Mouse (Mus musculus) embryonic facial prominence, embryonic 13.5 days (tissue): ENCODE results near the gene Plau. TPM values are rescaled to one million over a fixed set of nuclear protein-coding genes. Genes with fewer than 3 reads are reported as not detected.

Experiments
- ATAC-seq: fragments of 200-750 bp; cut with Nextera tagmentation; 2 replicates; pipeline ENCODE4 v1.8.0; 2017; ENCODE audit warnings: low read depth; ENCODE audit not compliant: insufficient number of reproducible peaks, insufficient read depth, low FRiP score, low TSS enrichment
- H3K27ac ChIP-seq: fragments of 300-500 bp; sonication (generic); 2 replicates; pipeline ENCODE4 v1.5.1; 2015; ENCODE audit warnings: moderate library complexity, mild to moderate bottlenecking, inconsistent platforms
- H3K27me3 ChIP-seq: fragments of 300-500 bp; sonication (generic); 2 replicates; pipeline ENCODE4 v1.6.1; 2015; ENCODE audit warnings: mild to moderate bottlenecking, inconsistent platforms
- H3K36me3 ChIP-seq: fragments of 300-500 bp; sonication (generic); 2 replicates; pipeline ENCODE4 v1.6.1; 2015; ENCODE audit warnings: mild to moderate bottlenecking, inconsistent platforms
- H3K4me1 ChIP-seq: fragments of 300-500 bp; sonication (generic); 2 replicates; pipeline ENCODE4 v1.6.1; 2015; ENCODE audit warnings: inconsistent platforms
- H3K4me2 ChIP-seq: fragments of 300-500 bp; sonication (generic); 2 replicates; pipeline ENCODE4 v1.6.1; 2015; ENCODE audit warnings: moderate library complexity, mild to moderate bottlenecking, inconsistent platforms
- H3K4me3 ChIP-seq: fragments of 300-500 bp; sonication (generic); 2 replicates; pipeline ENCODE4 v1.5.1; 2015; ENCODE audit warnings: mild to moderate bottlenecking, inconsistent platforms
- H3K9ac ChIP-seq: fragments of 300-500 bp; sonication (generic); 2 replicates; pipeline ENCODE4 v1.6.1; 2015; ENCODE audit warnings: mild to moderate bottlenecking, inconsistent platforms
- H3K9me3 ChIP-seq: fragments of 300-500 bp; sonication (generic); 2 replicates; pipeline ENCODE4 v1.6.1; 2016; ENCODE audit warnings: inconsistent platforms
- WGBS: fragments of 180-500 bp; shearing (Covaris S2); methylation state at CpG from one replicate; pipeline ENCODE4 v1.1.7; 2015; ENCODE audit warnings: mixed read lengths; 5-methylcytosine and 5-hydroxymethylcytosine counted together
- polyA plus RNA-seq: library from polyadenylated mRNA; unstranded; fragments of >200 nt; fragmentation: Nextera tagmentation; extraction: Ambion mirVana; gene quantifications from 2 replicates; pipeline ENCODE4 v1.2.1, GENCODE M21; 2015

The Plau gene
- polyA plus RNA-seq, 1 experiment from 2014 or later = 2.3 TPM

DNA sequence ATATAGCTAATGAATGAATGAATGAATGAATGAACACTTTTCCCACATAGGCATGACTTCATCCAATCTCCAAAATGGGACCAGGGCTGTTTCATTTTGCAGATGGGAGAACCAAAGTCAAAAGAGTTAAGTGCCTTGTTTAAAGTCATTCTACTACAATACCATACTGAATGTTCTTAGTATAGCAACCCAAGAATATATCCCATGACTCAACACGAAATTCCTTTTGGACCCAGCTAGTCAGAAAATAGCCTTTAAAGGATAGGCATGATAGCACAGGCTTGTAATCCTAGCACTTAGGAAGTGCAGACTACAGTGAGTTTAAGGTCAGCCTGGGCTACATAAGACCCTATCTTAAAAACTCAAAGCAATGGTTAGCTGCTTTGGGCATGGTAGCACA is 4.5 kb upstream of the Plau start:
- Histone ChIP-seq H3K9ac (no peak overlapping the region), H3K4me2 (no peak overlapping the region), H3K27me3 (no peaks in the 10 kb centered on the region), H3K9me3 (no peaks in the 10 kb centered on the region), H3K36me3 (no peaks in the 10 kb centered on the region), H3K4me3 (no peak overlapping the region), H3K27ac (no peak overlapping the region), H3K4me1 (peaks cover 6% of the 10 kb centered on the region)
- ATAC-seq = no peak
- WGBS = 60% methylated on average over 1 of the region's 1 CpGs

DNA sequence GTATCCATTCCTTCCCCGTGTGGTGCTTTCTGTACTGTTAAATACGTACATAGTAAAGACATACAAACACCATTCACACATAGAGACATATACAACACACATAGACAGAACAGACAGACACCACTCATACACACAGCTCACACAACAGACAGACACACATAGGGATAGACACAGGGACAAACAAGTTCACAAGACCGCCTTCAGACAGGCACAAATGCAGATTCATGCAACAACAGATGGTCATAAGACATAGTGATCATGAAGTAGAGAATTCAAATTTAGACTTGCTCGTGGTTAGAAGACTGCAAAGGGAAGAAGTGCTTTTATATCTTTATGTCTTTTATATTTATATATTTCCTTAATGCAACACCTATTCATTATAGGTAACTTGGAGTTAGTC is 2.9 kb upstream of the Plau start:
- ATAC-seq = no peak
- WGBS = 82% methylated on average over 4 of the region's 4 CpGs

DNA sequence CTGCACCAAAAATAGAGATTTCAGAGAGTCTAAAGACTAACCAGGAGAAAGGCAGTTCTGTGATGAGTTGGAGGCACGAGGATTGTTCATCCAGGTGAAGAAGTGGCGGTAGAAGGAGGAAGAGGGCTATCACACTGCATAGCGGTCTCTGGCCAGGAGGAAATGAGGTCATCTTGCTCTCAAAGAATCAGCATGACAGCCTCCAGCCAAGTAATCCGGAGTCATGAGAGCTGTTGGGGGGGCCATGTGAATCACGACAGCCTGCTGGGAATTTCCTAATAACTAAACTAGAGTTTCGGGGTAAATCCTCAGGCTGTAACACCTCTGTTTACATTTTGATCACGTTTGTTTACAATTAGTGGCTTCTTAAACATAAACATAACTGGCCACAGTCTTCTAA is 2.3 kb upstream of the Plau start:
- ATAC-seq = no peak
- H3K36me3 ChIP-seq = no peaks in the 10 kb centered on the region
- H3K27me3 ChIP-seq = no peaks in the 10 kb centered on the region
- H3K9me3 ChIP-seq = no peaks in the 10 kb centered on the region
- peaks cover 9% of the 10 kb centered on the region for H3K4me1 ChIP-seq
- WGBS = 61% methylated on average over 7 of the region's 7 CpGs
- no peak overlapping the region for H3K9ac ChIP-seq
- H3K27ac ChIP-seq = no peak overlapping the region
- H3K4me3 ChIP-seq = no peak overlapping the region
- H3K4me2 ChIP-seq = no peak overlapping the region

More for the DNA sequence above, 2.9 kb upstream of the Plau start:
- H3K36me3 ChIP-seq = no peaks in the 10 kb centered on the region
- no peak overlapping the region for H3K4me3 ChIP-seq
- H3K9ac ChIP-seq = no peak overlapping the region
- H3K4me1 ChIP-seq = peaks cover 9% of the 10 kb centered on the region
- no peak overlapping the region for H3K27ac ChIP-seq
- H3K4me2 ChIP-seq = no peak overlapping the region
- no peaks in the 10 kb centered on the region for H3K9me3 ChIP-seq
- H3K27me3 ChIP-seq = no peaks in the 10 kb centered on the region

DNA sequence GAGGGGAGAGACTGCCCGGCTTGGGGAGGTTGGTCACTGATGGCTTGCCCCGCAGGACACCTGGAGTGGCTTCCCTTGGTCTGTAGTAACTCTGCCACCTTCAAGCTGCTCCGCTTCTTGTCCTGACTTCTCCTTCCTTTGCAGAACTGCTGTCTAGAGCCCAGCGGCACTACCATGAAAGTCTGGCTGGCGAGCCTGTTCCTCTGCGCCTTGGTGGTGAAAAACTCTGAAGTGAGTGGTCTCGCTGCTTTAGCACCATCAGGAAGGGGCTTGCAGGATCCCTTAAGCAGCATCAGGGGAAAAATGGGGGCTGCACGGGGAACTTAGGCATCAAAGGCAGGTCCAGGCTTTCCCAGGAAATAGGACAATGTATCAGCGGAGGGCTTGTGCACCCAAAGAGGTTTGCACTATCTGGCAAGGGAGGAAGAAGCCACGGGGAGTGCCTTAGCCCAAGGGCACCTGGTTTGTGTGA is 481 bp downstream of the Plau start:
- H3K27ac ChIP-seq = no peak overlapping the region
- 3% methylated on average over 10 of the region's 10 CpGs for WGBS
- peaks cover 6% of the 10 kb centered on the region for H3K4me1 ChIP-seq
- no peaks in the 10 kb centered on the region for H3K27me3 ChIP-seq
- H3K9me3 ChIP-seq = no peaks in the 10 kb centered on the region
- peak overlapping the region; percentile 78 for H3K9ac ChIP-seq
- H3K4me3 ChIP-seq = peak overlapping the region; percentile 57
- peak overlapping the region; percentile 98 for H3K4me2 ChIP-seq
- no peak for ATAC-seq
- H3K36me3 ChIP-seq = no peaks in the 10 kb centered on the region

DNA sequence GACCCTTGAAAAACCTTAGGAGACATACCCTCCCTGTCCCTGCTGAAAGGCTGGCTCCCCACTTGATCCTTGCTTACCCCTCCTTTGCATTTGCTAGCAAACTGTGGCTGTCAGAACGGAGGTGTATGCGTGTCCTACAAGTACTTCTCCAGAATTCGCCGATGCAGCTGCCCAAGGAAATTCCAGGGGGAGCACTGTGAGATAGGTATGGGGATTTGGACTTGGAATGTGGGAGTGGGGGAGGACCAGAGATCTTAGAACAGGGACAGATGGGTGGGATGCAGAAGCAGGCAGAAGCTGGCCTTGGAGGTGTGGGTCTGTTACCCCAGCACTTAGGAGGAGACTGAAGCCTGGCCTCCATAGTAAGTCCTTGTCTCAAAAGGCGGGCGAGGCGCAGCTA is 1.2 kb downstream of the Plau start:
- WGBS = 71% methylated on average over 7 of the region's 7 CpGs

DNA sequence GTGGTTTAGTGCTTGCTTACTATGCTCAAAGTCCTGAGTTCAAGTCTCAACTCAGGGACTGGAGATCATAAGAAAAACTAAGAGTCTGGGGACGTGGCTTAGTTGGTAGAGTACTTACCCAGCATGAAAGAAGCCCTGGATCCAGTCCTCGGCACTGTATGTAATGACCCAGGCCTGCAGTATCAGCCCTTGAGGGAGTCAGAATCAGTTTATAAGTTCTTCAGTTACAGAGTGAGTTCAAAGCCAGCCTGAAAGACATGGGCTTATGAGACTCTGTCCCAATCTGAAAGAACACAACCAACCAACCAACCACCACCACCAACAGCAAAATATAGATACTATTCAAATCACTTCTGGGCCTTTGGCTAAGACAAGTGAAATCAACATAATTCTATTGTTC is 5.1 kb downstream of the Plau start:
- no peak overlapping the region for H3K4me2 ChIP-seq
- H3K27ac ChIP-seq = no peak overlapping the region
- WGBS = 83% methylated on average over 2 of the region's 2 CpGs
- H3K4me3 ChIP-seq = no peak overlapping the region
- peaks cover 6% of the 10 kb centered on the region; the same call in 1 of the 2 replicates for H3K4me1 ChIP-seq
- no peaks in the 10 kb centered on the region for H3K27me3 ChIP-seq
- H3K9me3 ChIP-seq = no peaks in the 10 kb centered on the region
- H3K36me3 ChIP-seq = no peaks in the 10 kb centered on the region
- no peak overlapping the region for H3K9ac ChIP-seq
- ATAC-seq = no peak

More for the DNA sequence above, 1.2 kb downstream of the Plau start:
- H3K9me3 ChIP-seq = no peaks in the 10 kb centered on the region
- no peak for ATAC-seq
- H3K27me3 ChIP-seq = no peaks in the 10 kb centered on the region
- H3K4me3 ChIP-seq = no peak overlapping the region
- H3K4me1 ChIP-seq = peaks cover 6% of the 10 kb centered on the region
- no peak overlapping the region for H3K9ac ChIP-seq
- no peak overlapping the region for H3K27ac ChIP-seq
- peak overlapping the region; percentile 98; the same call in 1 of the 2 replicates for H3K4me2 ChIP-seq
- H3K36me3 ChIP-seq = no peaks in the 10 kb centered on the region

DNA sequence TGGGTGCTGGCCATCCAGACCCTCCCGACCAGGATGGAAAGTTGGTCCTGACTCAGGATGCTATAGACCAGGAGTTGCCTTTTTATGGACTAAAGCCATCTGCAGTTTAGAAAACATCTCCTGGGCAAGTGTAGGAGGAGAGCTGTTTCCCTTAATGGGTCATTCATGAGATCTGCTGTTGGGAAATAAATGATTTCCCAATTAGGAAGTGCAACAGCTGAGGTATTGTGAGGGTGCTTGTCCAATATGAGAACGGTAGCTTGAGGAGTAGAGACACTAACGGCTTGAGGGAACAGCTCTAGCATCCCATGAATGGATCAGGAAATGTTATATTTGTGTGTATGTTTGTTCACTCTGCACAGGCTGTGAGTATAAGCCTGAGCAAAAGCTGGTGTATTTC is 6.2 kb downstream of the Plau start:
- no peak for ATAC-seq
- Histone ChIP-seq H3K27ac (no peak overlapping the region), H3K36me3 (no peaks in the 10 kb centered on the region), H3K27me3 (no peaks in the 10 kb centered on the region), H3K4me2 (no peak overlapping the region), H3K4me1 (no peaks in the 10 kb centered on the region), H3K4me3 (no peak overlapping the region), H3K9me3 (no peaks in the 10 kb centered on the region), H3K9ac (no peak overlapping the region)
- 77% methylated on average over 3 of the region's 3 CpGs for WGBS

DNA sequence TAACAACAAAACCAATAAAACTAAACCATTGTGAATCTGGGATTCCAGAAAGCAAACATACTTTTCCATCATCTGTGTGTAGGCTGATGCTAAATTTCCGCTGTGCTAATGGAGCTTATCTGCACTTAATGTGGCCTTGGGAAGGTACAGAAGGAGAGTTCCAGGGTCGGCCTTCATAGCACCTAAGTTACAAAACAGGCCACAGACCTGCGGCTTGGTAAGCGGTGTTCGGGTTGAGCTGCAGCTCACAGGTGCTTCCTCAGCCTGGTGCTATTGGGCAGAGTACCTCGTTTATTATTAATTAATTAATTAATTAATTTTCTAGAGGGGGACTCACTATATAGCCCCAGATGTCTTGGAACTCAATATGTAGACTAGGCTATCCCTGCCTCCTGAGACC is 7.7 kb downstream of the Plau start:
- no peak overlapping the region for H3K27ac ChIP-seq
- H3K9ac ChIP-seq = no peak overlapping the region
- no peaks in the 10 kb centered on the region for H3K27me3 ChIP-seq
- no peak for ATAC-seq
- no peak overlapping the region for H3K4me3 ChIP-seq
- H3K9me3 ChIP-seq = no peaks in the 10 kb centered on the region
- WGBS = 90% methylated on average over 6 of the region's 6 CpGs
- no peaks in the 10 kb centered on the region for H3K36me3 ChIP-seq
- no peak overlapping the region for H3K4me2 ChIP-seq
- no peaks in the 10 kb centered on the region for H3K4me1 ChIP-seq

DNA sequence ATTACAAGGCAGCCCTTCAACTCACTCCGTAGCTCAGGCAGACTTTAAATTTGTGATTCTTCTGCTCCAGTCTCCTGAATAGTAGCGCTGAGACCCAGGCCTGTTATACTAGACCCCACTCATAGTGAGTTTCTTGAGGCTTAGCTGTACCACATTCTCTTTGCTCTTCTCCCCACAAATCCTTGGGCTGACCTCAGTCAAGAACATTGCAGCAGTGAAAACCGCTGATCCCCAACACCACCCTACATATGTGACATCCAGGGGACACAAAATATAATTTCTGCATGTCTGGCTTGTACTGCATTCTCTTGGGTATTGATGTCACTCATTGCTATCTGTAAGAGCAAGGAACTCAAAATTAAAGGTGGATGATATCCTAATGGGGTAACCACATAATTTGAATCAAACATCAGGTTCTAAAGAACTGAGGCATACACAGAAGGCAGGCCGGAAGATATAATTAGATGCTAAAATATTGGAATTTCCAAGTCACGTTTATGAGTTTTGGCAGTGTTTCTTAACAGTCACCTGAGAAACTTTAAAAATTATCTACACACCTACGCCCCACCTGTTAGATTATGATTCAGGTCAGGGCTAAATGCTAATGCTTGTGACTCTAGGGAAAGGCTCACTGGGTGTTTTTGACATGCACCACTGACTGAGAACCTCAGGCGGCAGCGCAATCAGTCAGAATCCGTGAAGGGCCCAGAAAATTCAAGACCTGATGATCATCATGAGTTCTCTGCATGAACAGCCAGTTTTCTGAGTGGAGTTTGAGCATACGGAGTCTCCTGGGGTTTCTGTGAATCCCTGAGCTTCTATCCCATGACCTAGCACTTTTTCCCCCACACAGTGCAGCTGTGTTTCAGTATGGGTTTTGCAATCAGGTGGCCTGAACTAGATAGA is 8.5 kb downstream of the Plau start:
- Histone ChIP-seq H3K4me3 (no peak overlapping the region), H3K9me3 (no peaks in the 10 kb centered on the region), H3K27ac (no peak overlapping the region), H3K36me3 (no peaks in the 10 kb centered on the region), H3K4me2 (no peak overlapping the region), H3K4me1 (no peaks in the 10 kb centered on the region), H3K9ac (no peak overlapping the region), H3K27me3 (no peaks in the 10 kb centered on the region)
- ATAC-seq = no peak
- WGBS = 85% methylated on average over 10 of the region's 10 CpGs

DNA sequence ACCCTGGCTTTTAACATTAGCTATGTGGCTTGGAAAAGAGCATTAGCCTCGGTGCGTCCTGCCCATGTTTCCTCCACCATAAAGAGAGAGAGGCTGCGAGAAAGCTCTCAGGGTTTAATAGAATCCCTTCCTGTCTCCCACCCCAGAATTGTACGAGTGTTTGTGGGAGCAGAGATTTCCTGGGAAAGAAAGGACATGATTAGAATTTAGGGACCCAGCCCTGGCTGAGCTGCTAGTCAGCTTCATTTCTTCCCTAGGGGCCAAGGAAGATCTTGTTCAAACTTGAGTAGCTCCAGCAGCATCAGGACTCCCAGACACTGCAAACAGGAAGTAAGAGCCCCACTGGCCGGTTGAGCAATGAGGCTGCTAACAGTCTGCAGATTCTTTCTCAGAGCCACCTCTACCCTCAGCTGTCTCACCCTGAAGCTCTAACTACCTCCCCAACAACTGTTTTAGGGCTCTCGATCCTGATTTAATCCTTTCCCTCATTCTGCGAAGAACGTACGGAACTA is 9.2 kb downstream of the Plau start:
- ATAC-seq = no peak
- H3K27ac ChIP-seq = peak overlapping the region; percentile 23; the same call in 1 of the 2 replicates
- WGBS = 57% methylated on average over 9 of the region's 9 CpGs
- no peaks in the 10 kb centered on the region for H3K36me3 ChIP-seq
- no peak overlapping the region for H3K4me3 ChIP-seq
- H3K4me2 ChIP-seq = no peak overlapping the region
- H3K4me1 ChIP-seq = no peaks in the 10 kb centered on the region
- H3K9me3 ChIP-seq = no peaks in the 10 kb centered on the region
- no peaks in the 10 kb centered on the region for H3K27me3 ChIP-seq
- H3K9ac ChIP-seq = no peak overlapping the region

DNA sequence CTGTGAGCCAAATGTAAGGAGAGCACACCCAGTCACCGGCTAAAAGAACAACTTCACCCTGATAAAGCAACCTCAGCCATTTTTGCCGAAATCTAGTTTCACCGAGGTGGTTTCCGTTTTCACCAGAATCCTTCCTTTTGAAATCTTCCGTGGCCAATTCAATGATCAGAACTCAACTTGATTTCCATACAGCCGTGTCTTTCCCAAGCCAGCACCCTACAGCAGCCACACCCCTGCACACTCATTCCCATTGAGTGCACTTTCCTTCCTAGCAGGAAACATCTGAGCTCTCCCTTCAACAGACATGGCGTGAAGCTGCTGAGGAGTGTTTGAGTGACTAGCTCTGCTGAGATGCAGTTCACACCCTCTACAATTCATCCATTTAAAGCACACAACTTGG is 9.8 kb downstream of the Plau start:
- Histone ChIP-seq H3K9me3 (no peaks in the 10 kb centered on the region), H3K36me3 (no peaks in the 10 kb centered on the region), H3K4me3 (no peak overlapping the region), H3K27ac (peak overlapping the region; percentile 23; the same call in 1 of the 2 replicates), H3K9ac (no peak overlapping the region), H3K4me1 (no peaks in the 10 kb centered on the region), H3K27me3 (no peaks in the 10 kb centered on the region), H3K4me2 (no peak overlapping the region)
- WGBS = 76% methylated on average over 7 of the region's 7 CpGs
- no peak for ATAC-seq

DNA sequence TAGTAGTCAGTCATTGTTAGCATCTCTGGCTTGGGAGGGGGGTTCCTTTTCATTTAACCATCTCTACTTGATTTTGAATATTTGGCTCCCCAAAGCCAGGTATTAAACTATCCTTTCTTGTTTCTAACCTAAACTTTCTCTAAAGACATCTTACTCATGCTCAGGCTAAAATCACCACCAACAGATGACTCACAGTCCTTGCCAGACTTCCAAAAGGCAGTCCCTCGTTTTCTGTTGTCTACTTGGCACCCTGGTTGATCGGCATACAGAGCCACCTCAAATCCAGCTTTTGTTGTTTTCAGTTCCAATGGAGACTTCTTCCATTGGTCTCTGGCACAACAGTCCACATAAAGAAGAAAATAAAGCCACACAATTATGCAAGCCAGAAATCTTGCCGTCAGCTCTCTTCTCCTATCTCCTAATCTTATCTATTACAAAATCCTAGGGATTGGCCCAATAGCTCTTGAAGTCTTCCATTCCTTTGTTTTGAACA is 11.2 kb downstream of the Plau start:
- no peak for ATAC-seq
- no peaks in the 10 kb centered on the region for H3K9me3 ChIP-seq
- H3K4me3 ChIP-seq = no peak overlapping the region
- H3K4me2 ChIP-seq = no peak overlapping the region
- H3K36me3 ChIP-seq = no peaks in the 10 kb centered on the region
- 76% methylated on average over 3 of the region's 3 CpGs for WGBS
- H3K4me1 ChIP-seq = no peaks in the 10 kb centered on the region
- H3K27ac ChIP-seq = no peak overlapping the region
- no peak overlapping the region for H3K9ac ChIP-seq
- no peaks in the 10 kb centered on the region for H3K27me3 ChIP-seq
